Mouse (Mus musculus): ENCODE results near the gene Klk13.

DNA sequence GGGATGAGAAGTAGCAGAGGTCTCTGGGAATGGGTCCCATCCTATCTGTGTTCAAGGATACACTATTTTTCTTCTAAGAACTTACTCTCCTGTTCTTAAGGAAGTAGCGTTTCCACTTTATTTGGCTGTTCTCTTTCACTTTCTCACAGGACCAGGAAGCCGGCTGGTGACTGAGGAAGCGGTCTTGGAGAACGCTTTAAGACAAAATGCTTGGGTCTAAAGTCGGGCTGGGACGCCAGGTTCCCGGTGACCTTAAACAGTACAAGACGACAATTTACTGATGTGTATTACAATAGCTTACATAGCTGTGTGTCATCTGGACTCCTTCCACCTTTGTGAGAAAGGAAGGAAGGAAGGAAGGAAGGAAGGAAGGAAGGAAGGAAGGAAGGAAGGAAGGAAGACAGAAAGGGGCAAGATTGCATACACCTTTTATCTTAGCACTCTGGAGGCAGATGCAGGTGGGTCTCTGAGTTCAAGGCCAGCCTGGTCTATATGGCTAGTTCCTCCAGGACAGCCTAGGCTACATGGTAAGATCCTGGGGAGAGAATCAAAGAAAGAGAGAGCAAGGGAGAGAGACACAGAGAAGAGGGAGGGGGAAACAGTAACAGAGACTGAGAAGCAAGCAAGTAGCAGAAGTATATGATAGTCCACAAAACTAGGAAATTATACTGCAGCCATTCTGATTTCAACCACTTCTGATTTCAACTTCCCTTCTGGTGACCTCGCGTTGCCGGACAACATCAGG is 41.1 kb upstream of the Klk13 start:
- TF ChIP-seq POLR2A (IDR thresholded peaks at IDR 0.05; ENCODE audit: borderline replicate concordance, insufficient read depth, low read length) (no peak), CTCF (IDR thresholded peaks at IDR 0.05; ENCODE audit: borderline replicate concordance, insufficient read depth, low read depth, low read length) (no peak)
